Mouse (Mus musculus): Measurements from ENCODE around the gene Leap2. TPM values are rescaled to one million over a fixed set of nuclear protein-coding genes. Genes with fewer than 3 reads are reported as not detected.

Gene Leap2
- polyA plus RNA-seq, 1 experiment from 2014 or later: not detected

DNA sequence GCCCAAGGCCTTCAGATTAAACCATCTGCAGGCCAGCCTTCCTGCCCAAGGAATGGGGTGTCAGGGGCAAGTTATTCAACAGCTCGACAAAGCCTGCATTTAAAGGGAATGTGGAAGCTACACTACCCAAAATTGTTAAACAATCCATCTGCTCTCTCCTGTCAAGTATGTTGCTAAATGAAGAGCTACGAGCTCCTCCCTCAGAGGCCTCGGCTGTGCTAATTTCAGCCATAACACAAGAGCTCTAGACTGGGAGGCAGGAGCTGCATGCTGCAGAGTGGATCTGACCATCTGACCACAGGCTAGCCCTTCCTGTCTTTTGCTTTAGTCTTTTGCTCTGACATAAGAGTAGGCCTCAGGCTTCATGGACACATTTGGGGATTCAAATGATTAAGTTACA lies 2.3 kb upstream of the Leap2 start:
- DNase-seq (ENCODE audit: low spot score) (no peak), ATAC-seq (ENCODE audit: insufficient number of reproducible peaks, low FRiP score, low TSS enrichment, low read depth) (no peak)
- WGBS: 66% methylated on average over 3 of the region's 3 CpGs
- Histone ChIP-seq H3K9ac (ENCODE audit: low read length) (no peak overlapping the region), H3K4me2 (ENCODE audit: low read depth, severe bottlenecking) (no peak overlapping the region), H3K27ac (replicated peaks; ENCODE audit: low read depth, low read length) (no peak overlapping the region), H3K27me3 (ENCODE audit: control insufficient read depth, insufficient read depth, low read length) (no peaks in the 10 kb centered on the region), H3K9me3 (ENCODE audit: control insufficient read depth, low read length) (no peaks in the 10 kb centered on the region), H3K4me3 (ENCODE audit: low read depth, low read length) (no peak overlapping the region), H3K36me3 (ENCODE audit: control insufficient read depth, insufficient read depth, low read length) (peaks cover 8% of the 10 kb centered on the region), H3K4me1 (ENCODE audit: control insufficient read depth, insufficient read depth, low read length) (peaks cover 5% of the 10 kb centered on the region; the same call in 1 of the 2 replicates)

DNA sequence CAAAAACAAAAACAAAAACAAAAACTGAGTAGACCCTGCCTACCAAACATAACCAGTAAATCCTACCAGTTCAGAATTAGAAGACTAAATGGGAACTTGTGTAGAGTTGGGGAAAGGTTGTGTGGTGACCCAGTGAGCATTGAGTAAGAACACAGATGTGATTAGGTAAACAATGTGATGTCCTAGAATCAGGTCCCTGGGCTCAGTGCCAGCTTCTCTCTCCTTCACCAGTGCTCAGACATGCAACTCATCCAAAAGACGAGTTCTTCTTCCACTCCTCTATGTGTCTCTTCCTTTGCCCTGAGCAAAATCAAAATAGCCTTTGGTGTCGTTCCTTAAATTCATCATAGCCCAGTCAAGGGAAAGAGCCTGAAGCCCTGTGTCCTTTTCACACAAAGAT lies 1.9 kb upstream of the Leap2 start:
- no peak for ATAC-seq (ENCODE audit: insufficient number of reproducible peaks, low FRiP score, low TSS enrichment, low read depth)
- Histone ChIP-seq H3K4me3 (ENCODE audit: low read depth, low read length) (no peak overlapping the region), H3K9me3 (ENCODE audit: control insufficient read depth, low read length) (no peaks in the 10 kb centered on the region), H3K36me3 (ENCODE audit: control insufficient read depth, insufficient read depth, low read length) (peaks cover 8% of the 10 kb centered on the region), H3K27me3 (ENCODE audit: control insufficient read depth, insufficient read depth, low read length) (no peaks in the 10 kb centered on the region), H3K4me2 (ENCODE audit: low read depth, severe bottlenecking) (no peak overlapping the region), H3K4me1 (ENCODE audit: control insufficient read depth, insufficient read depth, low read length) (peaks cover 4% of the 10 kb centered on the region; the same call in 1 of the 2 replicates), H3K9ac (ENCODE audit: low read length) (no peak overlapping the region), H3K27ac (replicated peaks; ENCODE audit: low read depth, low read length) (no peak overlapping the region)
- WGBS: 94% methylated on average over 2 of the region's 2 CpGs
- DNase-seq (ENCODE audit: low spot score): no peak

DNA sequence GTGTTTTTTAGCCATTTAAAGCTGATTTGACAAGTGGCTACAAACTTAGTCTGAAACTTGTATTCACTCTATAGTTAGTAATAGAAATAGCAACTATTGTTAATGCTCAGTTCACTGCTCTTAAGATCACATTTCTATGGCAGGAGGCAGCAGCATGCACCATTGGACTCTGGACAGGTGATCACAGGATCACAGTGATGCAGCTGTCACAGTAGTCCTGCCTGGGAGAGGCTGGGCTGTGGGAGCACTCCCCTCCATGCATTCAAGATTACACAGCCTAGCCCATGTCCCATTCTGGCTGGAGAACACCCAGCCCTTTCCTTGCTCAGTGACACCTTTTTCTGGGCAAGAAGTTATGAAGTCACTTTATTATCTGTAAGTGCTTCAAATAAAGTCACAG lies 4.9 kb downstream of the Leap2 start:
- Histone ChIP-seq H3K27me3 (ENCODE audit: control insufficient read depth, insufficient read depth, low read length) (no peaks in the 10 kb centered on the region), H3K4me1 (ENCODE audit: control insufficient read depth, insufficient read depth, low read length) (no peaks in the 10 kb centered on the region), H3K27ac (replicated peaks; ENCODE audit: low read depth, low read length) (no peak overlapping the region), H3K4me3 (ENCODE audit: low read depth, low read length) (no peak overlapping the region), H3K9ac (ENCODE audit: low read length) (no peak overlapping the region), H3K4me2 (ENCODE audit: low read depth, severe bottlenecking) (no peak overlapping the region), H3K36me3 (ENCODE audit: control insufficient read depth, insufficient read depth, low read length) (peaks cover 14% of the 10 kb centered on the region), H3K9me3 (ENCODE audit: control insufficient read depth, low read length) (no peaks in the 10 kb centered on the region)
- ATAC-seq (ENCODE audit: insufficient number of reproducible peaks, low FRiP score, low TSS enrichment, low read depth) (no peak), DNase-seq (ENCODE audit: low spot score) (no peak)

DNA sequence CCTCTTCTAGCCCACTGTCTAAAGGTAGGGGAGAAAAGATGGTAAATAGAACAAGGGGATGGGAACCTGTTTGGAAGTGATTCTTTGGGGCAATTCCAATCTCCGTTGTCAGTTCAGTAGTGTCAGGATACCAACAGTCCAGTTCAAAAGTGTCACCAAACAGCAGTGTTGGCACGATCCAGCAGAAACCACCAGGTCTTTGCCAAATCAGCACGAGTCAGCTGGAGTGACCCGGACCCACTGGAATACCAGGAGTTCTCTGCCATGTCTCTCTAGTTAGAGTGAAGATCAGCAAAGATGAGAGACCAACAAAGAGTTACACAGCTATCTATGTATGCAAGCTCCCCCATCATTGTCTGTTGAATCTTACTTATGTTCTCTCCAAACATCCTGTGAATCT lies 9.1 kb downstream of the Leap2 start:
- no peak overlapping the region for H3K27ac ChIP-seq (replicated peaks; ENCODE audit: low read depth, low read length)

DNA sequence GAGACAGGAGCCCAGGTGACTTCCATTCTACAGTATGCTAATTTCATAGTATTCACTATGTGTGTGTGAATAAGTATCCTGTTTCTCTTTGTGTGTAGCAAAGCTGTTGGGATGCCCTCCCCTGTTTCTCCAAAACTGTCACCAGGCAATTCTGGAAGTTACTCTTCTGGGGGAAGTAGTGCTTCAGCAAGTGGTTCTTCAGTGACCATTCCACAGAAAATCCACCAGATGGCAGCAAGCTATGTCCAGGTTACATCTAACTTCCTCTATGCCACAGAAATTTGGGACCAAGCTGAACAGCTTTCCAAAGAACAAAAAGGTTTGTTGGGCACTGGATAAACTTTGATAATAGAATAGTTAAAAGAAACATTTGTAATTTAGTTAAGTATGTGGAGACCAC lies 11.2 kb downstream of the Leap2 start:
- no peak overlapping the region for H3K4me2 ChIP-seq (ENCODE audit: low read depth, severe bottlenecking)
- DNase-seq (ENCODE audit: low spot score): no peak
- H3K36me3 ChIP-seq (ENCODE audit: control insufficient read depth, insufficient read depth, low read length): peaks cover 26% of the 10 kb centered on the region
- no peak overlapping the region for H3K9ac ChIP-seq (ENCODE audit: low read length)
- H3K27ac ChIP-seq (replicated peaks; ENCODE audit: low read depth, low read length): no peak overlapping the region
- H3K27me3 ChIP-seq (ENCODE audit: control insufficient read depth, insufficient read depth, low read length): no peaks in the 10 kb centered on the region
- no peaks in the 10 kb centered on the region for H3K4me1 ChIP-seq (ENCODE audit: control insufficient read depth, insufficient read depth, low read length)
- H3K9me3 ChIP-seq (ENCODE audit: control insufficient read depth, low read length): no peaks in the 10 kb centered on the region
- no peak for ATAC-seq (ENCODE audit: insufficient number of reproducible peaks, low FRiP score, low TSS enrichment, low read depth)
- no peak overlapping the region for H3K4me3 ChIP-seq (ENCODE audit: low read depth, low read length)

More for the DNA sequence above, 9.1 kb downstream of the Leap2 start:
- Histone ChIP-seq H3K27me3 (ENCODE audit: control insufficient read depth, insufficient read depth, low read length) (no peaks in the 10 kb centered on the region), H3K9ac (ENCODE audit: low read length) (no peak overlapping the region), H3K9me3 (ENCODE audit: control insufficient read depth, low read length) (no peaks in the 10 kb centered on the region), H3K36me3 (ENCODE audit: control insufficient read depth, insufficient read depth, low read length) (peaks cover 19% of the 10 kb centered on the region), H3K4me3 (ENCODE audit: low read depth, low read length) (no peak overlapping the region), H3K4me1 (ENCODE audit: control insufficient read depth, insufficient read depth, low read length) (no peaks in the 10 kb centered on the region), H3K4me2 (ENCODE audit: low read depth, severe bottlenecking) (no peak overlapping the region)
- no peak for DNase-seq (ENCODE audit: low spot score)
- WGBS: 89% methylated on average over 4 of the region's 4 CpGs
- no peak for ATAC-seq (ENCODE audit: insufficient number of reproducible peaks, low FRiP score, low TSS enrichment, low read depth)

DNA sequence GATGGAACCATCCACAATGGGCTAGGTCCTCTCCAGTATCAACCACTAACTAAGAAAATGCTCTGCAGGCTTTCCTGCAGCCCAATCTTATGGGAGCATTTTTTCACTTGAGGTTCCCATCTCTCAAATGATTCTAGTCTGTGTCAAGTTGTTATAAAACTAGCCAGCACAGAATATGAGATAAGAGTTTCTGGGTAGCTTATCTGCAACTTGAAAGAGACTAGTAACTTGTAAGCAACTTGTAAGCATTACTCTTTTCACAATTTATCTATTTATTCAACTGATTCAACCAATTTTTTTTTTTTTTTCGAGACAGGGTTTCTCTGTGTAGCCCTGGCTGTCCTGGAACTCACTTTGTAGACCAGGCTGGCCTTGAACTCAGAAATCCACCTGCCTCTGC lies 19.3 kb downstream of the Leap2 start:
- WGBS: 88% methylated on average over 1 of the region's 1 CpGs
- ATAC-seq (ENCODE audit: insufficient number of reproducible peaks, low FRiP score, low TSS enrichment, low read depth) (no peak), DNase-seq (ENCODE audit: low spot score) (no peak)
- H3K9ac ChIP-seq (ENCODE audit: low read length): no peak overlapping the region
- no peaks in the 10 kb centered on the region for H3K27me3 ChIP-seq (ENCODE audit: control insufficient read depth, insufficient read depth, low read length)
- no peaks in the 10 kb centered on the region for H3K9me3 ChIP-seq (ENCODE audit: control insufficient read depth, low read length)
- no peak overlapping the region for H3K4me2 ChIP-seq (ENCODE audit: low read depth, severe bottlenecking)
- no peak overlapping the region for H3K4me3 ChIP-seq (ENCODE audit: low read depth, low read length)
- peaks cover 29% of the 10 kb centered on the region for H3K36me3 ChIP-seq (ENCODE audit: control insufficient read depth, insufficient read depth, low read length)
- no peak overlapping the region for H3K27ac ChIP-seq (replicated peaks; ENCODE audit: low read depth, low read length)
- H3K4me1 ChIP-seq (ENCODE audit: control insufficient read depth, insufficient read depth, low read length): no peaks in the 10 kb centered on the region

DNA sequence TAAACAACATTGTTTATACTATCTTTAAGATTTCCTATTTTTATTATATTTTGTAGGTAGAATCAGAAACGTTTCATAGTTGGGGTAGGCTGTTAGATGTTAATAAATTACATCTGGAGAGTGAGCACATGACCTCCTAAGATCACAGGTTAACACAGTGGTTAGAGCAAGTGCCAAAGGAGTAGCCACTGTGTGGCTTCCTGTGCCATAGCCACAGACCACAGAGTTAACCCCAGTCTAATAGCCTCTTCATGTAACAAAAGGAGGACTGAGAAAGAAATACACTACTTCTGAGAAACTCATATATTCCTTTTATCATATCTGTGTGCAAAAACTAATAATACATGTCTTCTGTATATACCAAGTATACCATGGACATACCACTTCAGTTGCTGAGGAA lies 29.1 kb downstream of the Leap2 start:
- no peak overlapping the region for H3K9ac ChIP-seq (ENCODE audit: low read length)
- peaks cover 7% of the 10 kb centered on the region; the same call in 1 of the 2 replicates for H3K36me3 ChIP-seq (ENCODE audit: control insufficient read depth, insufficient read depth, low read length)
- 87% methylated on average over 1 of the region's 1 CpGs for WGBS
- H3K27me3 ChIP-seq (ENCODE audit: control insufficient read depth, insufficient read depth, low read length): no peaks in the 10 kb centered on the region
- H3K9me3 ChIP-seq (ENCODE audit: control insufficient read depth, low read length): no peaks in the 10 kb centered on the region
- no peak for ATAC-seq (ENCODE audit: insufficient number of reproducible peaks, low FRiP score, low TSS enrichment, low read depth)
- no peak for DNase-seq (ENCODE audit: low spot score)
- no peak overlapping the region for H3K4me3 ChIP-seq (ENCODE audit: low read depth, low read length)
- no peak overlapping the region for H3K27ac ChIP-seq (replicated peaks; ENCODE audit: low read depth, low read length)
- H3K4me1 ChIP-seq (ENCODE audit: control insufficient read depth, insufficient read depth, low read length): no peaks in the 10 kb centered on the region
- no peak overlapping the region for H3K4me2 ChIP-seq (ENCODE audit: low read depth, severe bottlenecking)

DNA sequence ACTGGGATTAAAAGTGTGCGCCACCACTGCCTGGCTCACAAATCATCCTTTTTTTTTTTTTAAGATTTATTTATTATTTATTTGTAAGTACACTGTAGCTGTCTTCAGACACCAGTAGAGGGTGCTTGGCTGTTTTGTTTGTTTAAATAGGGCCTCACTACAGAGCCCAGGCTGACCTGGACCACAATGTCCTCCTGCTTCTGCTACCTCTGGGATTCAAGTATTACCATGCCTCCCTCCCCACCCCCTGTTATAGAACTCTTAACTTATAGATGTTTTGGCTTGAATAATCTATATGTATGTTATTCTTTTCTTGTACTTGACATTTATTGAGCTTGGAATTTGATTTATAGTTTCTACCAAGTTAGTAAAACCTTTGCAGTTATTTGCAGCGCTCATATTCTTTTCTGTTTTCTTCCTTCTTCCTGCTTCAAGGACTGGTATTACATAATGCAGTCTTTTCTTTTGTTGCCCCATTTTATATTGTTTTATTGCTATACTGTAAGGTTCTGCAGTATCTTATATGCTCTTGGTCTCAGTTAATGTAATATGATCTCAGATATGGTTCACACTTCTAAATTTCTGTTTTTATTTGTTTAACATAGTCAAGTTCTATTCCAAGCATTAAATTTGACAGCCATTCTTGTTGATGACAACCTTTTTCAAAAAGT lies 39.1 kb downstream of the Leap2 start:
- Histone ChIP-seq H3K36me3 (ENCODE audit: control insufficient read depth, insufficient read depth, low read length) (peaks cover 2% of the 10 kb centered on the region; the same call in 1 of the 2 replicates), H3K4me3 (ENCODE audit: low read depth, low read length) (no peak overlapping the region), H3K27ac (replicated peaks; ENCODE audit: low read depth, low read length) (no peak overlapping the region), H3K9me3 (ENCODE audit: control insufficient read depth, low read length) (no peaks in the 10 kb centered on the region), H3K9ac (ENCODE audit: low read length) (no peak overlapping the region), H3K4me1 (ENCODE audit: control insufficient read depth, insufficient read depth, low read length) (no peaks in the 10 kb centered on the region), H3K27me3 (ENCODE audit: control insufficient read depth, insufficient read depth, low read length) (no peaks in the 10 kb centered on the region), H3K4me2 (ENCODE audit: low read depth, severe bottlenecking) (no peak overlapping the region)
- no peak for ATAC-seq (ENCODE audit: insufficient number of reproducible peaks, low FRiP score, low TSS enrichment, low read depth)
- DNase-seq (ENCODE audit: low spot score): no peak
- 95% methylated on average over 2 of the region's 2 CpGs for WGBS

DNA sequence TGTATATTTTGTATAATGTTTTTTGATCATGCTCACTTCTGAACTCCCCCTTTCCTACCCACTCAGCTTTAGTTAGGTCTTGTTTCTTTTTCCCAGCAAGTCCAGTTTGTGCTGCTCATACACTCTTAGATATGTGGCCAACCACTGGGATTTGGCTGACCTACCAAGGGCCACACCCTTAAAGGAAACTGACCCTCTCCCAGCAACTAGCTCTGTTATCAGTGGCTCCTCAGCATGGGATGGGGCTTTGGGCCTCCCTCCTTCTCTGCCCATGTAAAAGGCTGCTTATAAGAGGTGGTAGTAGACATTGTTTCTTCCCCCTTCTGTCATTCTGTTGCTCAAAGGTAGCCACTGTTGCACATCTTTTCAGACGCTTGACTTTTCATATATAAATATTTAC lies 44.1 kb downstream of the Leap2 start:
- no peak overlapping the region for H3K27ac ChIP-seq (replicated peaks; ENCODE audit: low read depth, low read length)
- H3K4me1 ChIP-seq (ENCODE audit: control insufficient read depth, insufficient read depth, low read length): no peaks in the 10 kb centered on the region
- WGBS: 85% methylated on average over 1 of the region's 1 CpGs
- DNase-seq (ENCODE audit: low spot score) (no peak), ATAC-seq (ENCODE audit: insufficient number of reproducible peaks, low FRiP score, low TSS enrichment, low read depth) (no peak)
- H3K27me3 ChIP-seq (ENCODE audit: control insufficient read depth, insufficient read depth, low read length): no peaks in the 10 kb centered on the region
- H3K36me3 ChIP-seq (ENCODE audit: control insufficient read depth, insufficient read depth, low read length): peaks cover 3% of the 10 kb centered on the region
- H3K9ac ChIP-seq (ENCODE audit: low read length): no peak overlapping the region
- H3K4me3 ChIP-seq (ENCODE audit: low read depth, low read length): no peak overlapping the region
- no peaks in the 10 kb centered on the region for H3K9me3 ChIP-seq (ENCODE audit: control insufficient read depth, low read length)
- no peak overlapping the region for H3K4me2 ChIP-seq (ENCODE audit: low read depth, severe bottlenecking)
